Mouse (Mus musculus) megakaryocyte, embryonic 14.5 days (primary cell): ENCODE data around the gene Evc.

Experiments used
- FLI1 ChIP-seq: IDR thresholded peaks from 2 replicates; pipeline ENCODE4 v1.6.1; 2012; ENCODE audit warnings: low read length, inconsistent platforms, mixed read lengths
- GATA1 ChIP-seq: IDR thresholded peaks from 3 replicates; pipeline ENCODE4 v1.6.1; 2012; ENCODE audit warnings: mixed read lengths, low read length, inconsistent platforms, borderline replicate concordance

GRCm38 (mm10) chr5:37241651-37242151 is 95.0 kb downstream of the Evc start, which contains the start of gene Crmp1:
- no peak for TF ChIP-seq GATA1
- TF ChIP-seq FLI1 = no peak
